Mouse (Mus musculus) liver, embryonic 14.5 days (tissue): Measurements from ENCODE around the gene Nfkbid. TPM values are rescaled to one million over a fixed set of nuclear protein-coding genes. Genes with fewer than 3 reads are reported as not detected.
A peak's percentile ranks its signal among the peaks of the same experiment; 100 is the strongest.
"Not testable (repeated sequence)": the region's sequence is repeated elsewhere in the genome, so short reads cannot be mapped to it uniquely, and the experiment has no call there.

Source experiments
- ATAC-seq: fragments of 200-750 bp; cut with Nextera tagmentation; 2 replicates; pipeline ENCODE4 v1.8.0; 2017; ENCODE audit warnings: moderate number of reproducible peaks, mild to moderate bottlenecking, moderate library complexity; ENCODE audit not compliant: insufficient read depth
- DNase-seq, 3 experiments: peaks; one replicate each; pipeline ENCODE4 v3.0.0-alpha.2; 2012 to 2013; ENCODE audit warnings: low read depth in 3 of 3, low spot score in 3 of 3
- H3K27ac ChIP-seq: fragments of 300-500 bp; sonication (generic); 2 replicates; pipeline ENCODE4 v1.5.1; 2014; ENCODE audit warnings: moderate library complexity, mild to moderate bottlenecking, control low read depth, inconsistent platforms
- H3K27me3 ChIP-seq: fragments of 300-500 bp; sonication (generic); 2 replicates; pipeline ENCODE4 v1.6.1; 2014; ENCODE audit warnings: mild to moderate bottlenecking, low read length, moderate library complexity; ENCODE audit not compliant: control insufficient read depth, insufficient read depth
- H3K36me3 ChIP-seq: fragments of 300-500 bp; sonication (generic); replicated peaks from 2 replicates; pipeline ENCODE4 v1.6.1; 2014; ENCODE audit warnings: low read depth; ENCODE audit not compliant: control insufficient read depth, insufficient read depth
- H3K4me1 ChIP-seq, 2 experiments: fragments of 200-500 bp in 1 of 2; fragments of 300-500 bp in 1 of 2; sonication (generic) in 1 of 2; replicated peaks; 2 replicates each; pipeline ENCODE4 v1.6.1; 2012 to 2014; ENCODE audit warnings: antibody characterized with exemption in 1 of 2, inconsistent platforms in 1 of 2, low read length in 1 of 2; ENCODE audit not compliant: control insufficient read depth in 2 of 2, insufficient read depth in 2 of 2
- H3K4me2 ChIP-seq: fragments of 300-500 bp; sonication (generic); 2 replicates; pipeline ENCODE4 v1.6.1; 2014; ENCODE audit warnings: low read depth, mild to moderate bottlenecking, control low read depth, moderate library complexity
- H3K4me3 ChIP-seq, 2 experiments: fragments of 200-500 bp in 1 of 2; fragments of 300-500 bp in 1 of 2; sonication (generic) in 1 of 2; 2 replicates each; pipeline ENCODE4 v1.5.1; 2012 to 2014; ENCODE audit warnings: low read depth in 2 of 2, low read length in 2 of 2, mild to moderate bottlenecking in 2 of 2, control low read depth in 1 of 2, inconsistent platforms in 1 of 2, moderate library complexity in 1 of 2; ENCODE audit not compliant: insufficient read depth in 1 of 2
- H3K9ac ChIP-seq: fragments of 300-500 bp; sonication (generic); replicated peaks from 2 replicates; pipeline ENCODE4 v1.6.1; 2014; ENCODE audit warnings: mild to moderate bottlenecking, control low read depth, moderate library complexity
- H3K9me3 ChIP-seq: fragments of 300-500 bp; sonication (generic); 2 replicates; pipeline ENCODE4 v1.6.1; 2016; ENCODE audit warnings: low read length, mixed read lengths; ENCODE audit not compliant: control insufficient read depth
- CTCF ChIP-seq: IDR thresholded peaks from 2 replicates; pipeline ENCODE4 v1.5.1; 2016; ENCODE audit warnings: antibody characterized with exemption, low read depth, control low read depth
- EP300 ChIP-seq: IDR thresholded peaks from 2 replicates; pipeline ENCODE4 v1.6.1; 2016; ENCODE audit warnings: antibody characterized with exemption, low read depth
- WGBS: fragments of 180-500 bp; shearing (Covaris S2); extraction: QIAGEN DNeasy Blood & Tissue Kit; methylation state at CpG from one replicate; pipeline ENCODE4 v1.1.7; 2014; ENCODE audit not compliant: insufficient replicate concordance; 5-methylcytosine and 5-hydroxymethylcytosine counted together
- polyA plus RNA-seq, 2 experiments: library from polyadenylated mRNA; depleted of rRNA in 1 of 2; stranded (reverse) in 1 of 2; unstranded in 1 of 2; fragments of >200 nt; fragmentation: Nextera tagmentation in 1 of 2; extraction: Ambion mirVana in 1 of 2; gene quantifications; 2 replicates each; pipeline versions ENCODE4 v1.2.1 to v1.2.3; 2012 to 2014

The Nfkbid gene
- polyA plus RNA-seq, 2 experiments = 0.69 to 1.2 TPM

DNA sequence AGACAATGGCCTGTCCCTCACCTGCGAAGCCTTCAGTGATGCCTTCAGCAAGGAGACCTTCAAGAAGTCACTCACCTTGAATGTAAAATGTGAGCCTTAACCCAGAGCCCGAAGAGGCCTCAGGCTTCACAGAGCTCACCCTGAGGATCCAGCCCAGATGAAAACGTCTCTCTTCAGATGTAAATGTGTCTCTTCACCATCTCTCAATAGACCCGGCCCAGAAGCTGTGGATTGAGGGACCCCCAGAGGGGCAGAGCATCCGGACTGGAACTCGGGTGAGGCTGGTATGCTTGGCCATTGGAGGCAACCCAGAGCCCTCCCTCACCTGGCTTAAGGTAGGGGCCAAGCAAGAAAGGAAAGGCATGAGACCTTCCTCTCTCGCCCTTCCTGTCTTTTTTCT lies 42.0 kb downstream of the Nfkbid start:
- WGBS = 19% methylated on average over 7 of the region's 7 CpGs

DNA sequence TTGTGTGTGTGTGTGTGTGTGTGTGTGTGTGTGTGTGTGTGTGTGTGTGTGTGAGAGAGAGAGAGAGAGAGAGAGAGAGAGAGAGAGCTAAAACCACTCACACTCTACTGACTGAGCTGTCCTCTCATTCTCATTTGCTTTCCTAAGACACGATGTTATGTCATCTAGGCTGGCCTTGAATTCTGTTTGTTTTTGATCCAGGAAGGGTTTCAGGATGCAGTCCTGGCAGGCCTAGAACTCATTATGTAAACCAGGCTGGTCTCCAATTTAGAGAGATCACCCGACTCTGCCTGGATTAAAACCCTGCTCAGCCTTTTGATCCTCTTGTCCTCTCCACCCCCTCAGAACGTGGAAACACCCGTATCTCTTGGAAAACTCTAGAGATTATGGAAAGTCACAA lies 42.5 kb downstream of the Nfkbid start:
- H3K9me3 ChIP-seq = no peaks in the 10 kb centered on the region
- no peak for DNase-seq
- H3K27me3 ChIP-seq = peaks cover 46% of the 10 kb centered on the region
- no peak for TF ChIP-seq CTCF
- no peak for TF ChIP-seq EP300
- no peaks in the 10 kb centered on the region for H3K36me3 ChIP-seq
- no peak overlapping the region for H3K4me3 ChIP-seq
- H3K4me2 ChIP-seq = no peak overlapping the region
- no peaks in the 10 kb centered on the region for H3K4me1 ChIP-seq
- ATAC-seq = no peak
- WGBS = 20% methylated on average over 4 of the region's 4 CpGs
- H3K9ac ChIP-seq = no peak overlapping the region
- no peak overlapping the region for H3K27ac ChIP-seq

More for the DNA sequence above, 42.0 kb downstream of the Nfkbid start:
- Histone ChIP-seq H3K4me1 (no peaks in the 10 kb centered on the region), H3K4me2 (no peak overlapping the region), H3K9ac (no peak overlapping the region), H3K27ac (no peak overlapping the region), H3K27me3 (peaks cover 48% of the 10 kb centered on the region), H3K9me3 (no peaks in the 10 kb centered on the region), H3K4me3 (no peak overlapping the region), H3K36me3 (no peaks in the 10 kb centered on the region)
- TF ChIP-seq CTCF = no peak
- no peak for DNase-seq
- no peak for ATAC-seq

- Histone ChIP-seq H3K9ac (no peak overlapping the region), H3K4me3 (no peak overlapping the region), H3K4me1 (no peaks in the 10 kb centered on the region), H3K4me2 (no peak overlapping the region), H3K27me3 (peaks cover 46% of the 10 kb centered on the region), H3K36me3 (no peaks in the 10 kb centered on the region), H3K27ac (no peak overlapping the region), H3K9me3 (no peaks in the 10 kb centered on the region)
- 11% methylated on average over 6 of the region's 6 CpGs for WGBS
- TF ChIP-seq CTCF = no peak
- TF ChIP-seq EP300 = no peak
- no peak for ATAC-seq
- DNase-seq = no peak
Observed at GRCm38 (mm10) chr7:30464816-30465300, 43.3 kb downstream of the Nfkbid start.

DNA sequence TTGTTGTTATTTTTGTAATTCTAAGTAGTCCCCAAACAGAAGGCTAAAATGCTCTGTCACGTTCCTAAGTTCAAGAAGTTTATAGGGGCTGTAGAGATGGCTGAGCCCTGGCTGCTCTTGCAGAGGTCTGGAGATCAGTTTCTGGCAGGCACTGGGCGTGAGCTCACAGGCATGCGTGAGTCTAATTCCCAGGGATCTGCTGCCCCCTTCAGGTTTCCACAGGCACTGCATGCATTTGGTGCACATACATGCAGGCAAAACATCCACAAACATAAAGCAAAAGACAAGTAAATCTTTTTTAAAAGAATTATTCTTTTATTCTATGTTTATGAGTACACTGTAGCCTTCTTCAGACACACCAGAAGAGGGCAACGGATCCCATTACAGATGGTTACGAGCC lies 50.9 kb downstream of the Nfkbid start:
- no peaks in the 10 kb centered on the region for H3K36me3 ChIP-seq
- H3K9ac ChIP-seq = no peak overlapping the region
- H3K9me3 ChIP-seq = no peaks in the 10 kb centered on the region
- no peak overlapping the region for H3K4me3 ChIP-seq
- H3K4me2 ChIP-seq = no peak overlapping the region
- ATAC-seq (no peak), DNase-seq (no peak)
- H3K27me3 ChIP-seq = peaks cover 3% of the 10 kb centered on the region; the same call in 1 of the 2 replicates
- WGBS = 37% methylated on average over 5 of the region's 5 CpGs
- H3K27ac ChIP-seq = no peak overlapping the region
- TF ChIP-seq CTCF (peak; percentile 82), EP300 (no peak)
- H3K4me1 ChIP-seq = no peaks in the 10 kb centered on the region; a peak in 1 of 4 replicates

DNA sequence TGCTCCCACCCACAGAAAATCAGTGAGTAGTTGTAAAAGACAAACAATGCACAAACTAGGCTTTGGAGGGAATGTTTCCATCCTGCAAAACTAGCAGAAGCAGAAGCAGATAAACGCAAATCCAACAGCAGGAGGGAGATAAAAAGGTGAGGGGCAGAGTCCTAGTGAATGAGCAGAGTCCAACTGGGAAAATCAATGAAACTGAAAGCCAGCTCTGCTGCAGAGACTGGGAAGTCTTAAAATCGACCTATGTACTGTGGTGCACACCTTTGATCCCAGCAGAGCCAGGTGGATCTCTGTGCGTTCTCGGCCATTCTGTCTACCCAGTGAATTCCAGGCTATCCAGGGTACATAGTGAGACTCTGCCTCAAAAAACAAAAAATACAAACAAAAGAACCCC lies 53.5 kb downstream of the Nfkbid start:
- 52% methylated on average over 4 of the region's 4 CpGs for WGBS

DNA sequence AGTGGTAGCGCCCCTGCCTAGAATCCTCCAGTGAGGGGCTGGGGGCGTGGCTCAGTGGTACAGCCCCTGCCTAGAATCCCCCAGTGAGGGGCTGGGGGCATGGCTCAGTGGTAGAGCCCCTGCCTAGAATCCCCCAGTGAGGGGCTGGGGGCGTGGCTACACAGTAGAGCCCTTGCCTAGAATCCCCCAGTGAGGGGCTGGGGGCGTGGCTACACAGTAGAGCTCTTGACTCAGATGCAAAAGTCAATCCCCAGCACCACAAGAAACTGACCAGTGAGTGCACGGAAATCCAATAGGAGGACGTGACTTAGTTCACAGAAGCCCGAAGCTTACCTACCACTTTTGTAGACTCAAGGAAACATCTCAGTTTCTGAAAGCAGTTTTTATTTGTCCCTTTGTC lies 54.6 kb downstream of the Nfkbid start:
- H3K36me3 ChIP-seq, H3K4me3 ChIP-seq, H3K9ac ChIP-seq, DNase-seq, H3K9me3 ChIP-seq, H3K4me2 ChIP-seq, H3K27ac ChIP-seq, ATAC-seq, H3K27me3 ChIP-seq, H3K4me1 ChIP-seq: not testable (repeated sequence)
- WGBS = 58% methylated on average over 7 of the region's 7 CpGs

More for the DNA sequence above, 53.5 kb downstream of the Nfkbid start:
- no peak overlapping the region for H3K4me2 ChIP-seq
- peak in 2 of 3 experiments; percentile 14 to 32 for DNase-seq
- no peaks in the 10 kb centered on the region for H3K36me3 ChIP-seq
- no peak for TF ChIP-seq EP300
- no peak for TF ChIP-seq CTCF
- H3K27ac ChIP-seq = no peak overlapping the region
- no peaks in the 10 kb centered on the region for H3K9me3 ChIP-seq
- no peaks in the 10 kb centered on the region; a peak in 1 of 4 replicates for H3K4me1 ChIP-seq
- no peaks in the 10 kb centered on the region for H3K27me3 ChIP-seq
- no peak overlapping the region for H3K4me3 ChIP-seq
- no peak overlapping the region for H3K9ac ChIP-seq
- peak; percentile 71; the same call in 1 of the 2 replicates for ATAC-seq
